Mouse (Mus musculus) neural tube, embryonic 14.5 days (tissue): ENCODE measurements around the gene Lrfn2. TPM values are rescaled to one million over a fixed set of nuclear protein-coding genes. Genes with fewer than 3 reads are reported as not detected.

Experiments
- ATAC-seq: fragments of 200-750 bp; cut with Nextera tagmentation; 2 replicates; pipeline ENCODE4 v1.8.0; 2017; ENCODE audit warnings: low read depth, mild to moderate bottlenecking, moderate TSS enrichment, moderate library complexity
- H3K27ac ChIP-seq: fragments of 300-500 bp; sonication (generic); 2 replicates; pipeline ENCODE4 v1.5.1; 2014; ENCODE audit warnings: low read depth, mild to moderate bottlenecking, control low read depth, low read length, moderate library complexity, mixed read lengths
- H3K27me3 ChIP-seq: fragments of 300-500 bp; sonication (generic); 2 replicates; pipeline ENCODE4 v1.6.1; 2014; ENCODE audit warnings: low read length; ENCODE audit not compliant: control insufficient read depth, insufficient read depth
- H3K36me3 ChIP-seq: fragments of 300-500 bp; sonication (generic); 2 replicates; pipeline ENCODE4 v1.6.1; 2014; ENCODE audit warnings: low read length, mixed read lengths; ENCODE audit not compliant: control insufficient read depth, insufficient read depth
- H3K4me1 ChIP-seq: fragments of 300-500 bp; sonication (generic); 2 replicates; pipeline ENCODE4 v1.6.1; 2014; ENCODE audit warnings: low read length; ENCODE audit not compliant: control insufficient read depth, insufficient read depth
- H3K4me2 ChIP-seq: fragments of 300-500 bp; sonication (generic); 2 replicates; pipeline ENCODE4 v1.6.1; 2014; ENCODE audit warnings: mild to moderate bottlenecking, low read depth, low read length, control low read depth
- H3K4me3 ChIP-seq: fragments of 300-500 bp; sonication (generic); 2 replicates; pipeline ENCODE4 v1.5.1; 2014; ENCODE audit warnings: low read depth, low read length, control low read depth, mixed read lengths
- H3K9ac ChIP-seq: fragments of 300-500 bp; sonication (generic); replicated peaks from 2 replicates; pipeline ENCODE4 v1.6.1; 2014; ENCODE audit warnings: low read depth, mild to moderate bottlenecking, control low read depth, low read length, mixed read lengths
- H3K9me3 ChIP-seq: fragments of 300-500 bp; sonication (generic); 2 replicates; pipeline ENCODE4 v1.6.1; 2016; ENCODE audit warnings: low read length; ENCODE audit not compliant: control insufficient read depth
- WGBS: fragments of 180-500 bp; shearing (Covaris S2); extraction: QIAGEN DNeasy Blood & Tissue Kit; methylation state at CpG from one replicate; pipeline ENCODE4 v1.1.7; 2014; 5-methylcytosine and 5-hydroxymethylcytosine counted together
- polyA plus RNA-seq: library from polyadenylated mRNA; unstranded; fragments of >200 nt; fragmentation: Nextera tagmentation; extraction: Ambion mirVana; gene quantifications from 2 replicates; pipeline ENCODE4 v1.2.1, GENCODE M21; 2014

Gene Lrfn2
- polyA plus RNA-seq, 1 experiment from 2014 or later = 9.8 TPM

- Histone ChIP-seq H3K9me3 (no peaks in the 10 kb centered on the region), H3K9ac (no peak overlapping the region), H3K27ac (no peak overlapping the region), H3K4me1 (0 out of 2 replicates have a peak, but pooled peaks cover 4% of the 10 kb centered on the region), H3K27me3 (no peaks in the 10 kb centered on the region), H3K36me3 (no peaks in the 10 kb centered on the region), H3K4me2 (no peak overlapping the region), H3K4me3 (no peak overlapping the region)
- 83% methylated on average over 8 of the region's 8 CpGs for WGBS
- no peak for ATAC-seq
Measured at GRCm38 (mm10) chr17:49037163-49037950, 105.2 kb downstream of the Lrfn2 start.

DNA sequence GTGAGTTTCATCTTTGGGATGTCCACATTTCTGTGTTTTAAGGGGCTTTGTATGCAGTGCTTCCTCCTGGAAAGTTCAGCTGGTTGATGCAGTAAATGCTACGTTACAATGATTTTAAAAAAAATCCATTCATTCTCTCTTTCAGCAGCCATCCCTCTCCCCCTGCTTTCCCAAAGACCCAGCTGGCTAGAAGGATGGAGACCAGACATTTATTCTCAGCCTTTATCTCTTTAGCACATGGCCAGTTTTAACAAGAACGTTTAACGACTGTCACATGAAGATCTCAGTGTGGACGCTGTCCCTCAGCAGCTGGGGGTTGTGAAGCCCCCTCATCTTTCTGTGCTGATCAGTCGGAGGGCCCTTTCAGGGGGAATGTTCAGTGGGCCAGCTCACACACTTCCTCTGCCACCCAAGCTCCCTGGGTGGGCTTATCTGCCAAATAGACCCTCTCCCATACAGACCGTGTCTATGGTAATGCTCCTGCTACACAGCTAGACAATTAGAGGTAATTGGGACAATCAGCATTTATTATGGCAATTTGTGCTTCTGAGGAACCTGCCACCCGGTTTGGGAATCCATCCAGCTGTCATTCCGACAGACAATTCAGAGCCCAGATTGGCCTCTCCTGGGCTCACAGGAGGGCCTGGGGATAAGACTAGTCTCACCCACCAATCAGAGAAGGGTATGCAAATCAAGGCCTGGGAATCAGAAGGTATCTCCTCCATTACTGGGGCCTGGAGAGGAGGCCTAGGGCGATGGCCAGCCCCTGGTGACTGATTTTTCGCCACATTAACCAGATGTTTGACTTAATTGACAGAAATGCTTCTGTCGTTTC lies 111.8 kb downstream of the Lrfn2 start:
- H3K4me1 ChIP-seq = peaks cover 13% of the 10 kb centered on the region; the same call in 1 of the 2 replicates
- no peak overlapping the region for H3K4me2 ChIP-seq
- H3K27me3 ChIP-seq = no peaks in the 10 kb centered on the region
- H3K4me3 ChIP-seq = no peak overlapping the region
- no peaks in the 10 kb centered on the region for H3K9me3 ChIP-seq
- H3K9ac ChIP-seq = no peak overlapping the region
- 4% methylated on average over 11 of the region's 11 CpGs for WGBS
- no peaks in the 10 kb centered on the region for H3K36me3 ChIP-seq
- peak; percentile 94 for ATAC-seq
- H3K27ac ChIP-seq = peak overlapping the region; percentile 2; the same call in 1 of the 2 replicates

DNA sequence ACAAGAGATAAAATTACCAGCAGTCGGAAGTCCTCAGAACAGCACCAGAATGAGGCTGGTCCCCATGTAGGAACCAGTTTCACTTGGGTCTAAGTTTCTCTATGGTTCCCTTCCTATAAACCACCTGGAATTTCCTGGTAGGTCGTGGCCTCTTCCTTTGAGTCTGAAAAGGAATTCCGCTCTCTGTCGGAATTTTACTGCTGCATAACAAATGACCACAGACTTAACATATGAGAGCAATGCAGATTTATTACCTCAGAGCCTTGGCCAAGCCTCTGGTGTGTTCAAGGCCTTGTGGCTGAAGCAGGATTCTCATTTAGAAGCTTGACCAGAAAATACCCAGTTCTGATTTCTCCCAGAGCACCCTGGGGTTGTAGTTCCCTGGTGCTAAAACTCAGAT lies 115.7 kb downstream of the Lrfn2 start:
- Histone ChIP-seq H3K9me3 (no peaks in the 10 kb centered on the region), H3K4me2 (no peak overlapping the region)
- 28% methylated on average over 4 of the region's 4 CpGs for WGBS

DNA sequence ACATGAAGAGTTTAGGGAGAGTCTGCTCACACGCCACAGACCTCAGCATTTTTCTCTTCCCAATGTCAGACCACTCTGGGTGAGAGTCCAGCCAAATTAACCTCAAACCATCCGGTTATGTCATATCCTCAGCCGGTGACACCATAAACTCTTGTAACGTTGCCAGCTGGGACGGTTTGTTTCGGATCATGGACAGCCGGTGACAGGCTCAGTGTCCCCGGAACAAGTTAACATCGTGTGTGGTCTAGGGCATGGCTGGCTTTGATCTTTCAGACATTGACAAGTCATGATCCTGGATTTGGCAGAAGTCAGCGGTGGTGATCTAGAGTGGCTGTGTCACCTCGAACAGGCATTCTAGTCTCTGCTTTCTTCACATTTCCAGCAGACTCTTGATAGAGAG lies 119.1 kb downstream of the Lrfn2 start:
- Histone ChIP-seq H3K9ac (no peak overlapping the region), H3K4me1 (no peaks in the 10 kb centered on the region), H3K27ac (no peak overlapping the region), H3K9me3 (no peaks in the 10 kb centered on the region), H3K27me3 (no peaks in the 10 kb centered on the region), H3K4me3 (no peak overlapping the region), H3K4me2 (no peak overlapping the region), H3K36me3 (no peaks in the 10 kb centered on the region)
- 90% methylated on average over 11 of the region's 11 CpGs for WGBS
- ATAC-seq = no peak

More for the DNA sequence above, 115.7 kb downstream of the Lrfn2 start:
- Histone ChIP-seq H3K9ac (no peak overlapping the region), H3K4me3 (no peak overlapping the region), H3K36me3 (no peaks in the 10 kb centered on the region), H3K27me3 (no peaks in the 10 kb centered on the region), H3K4me1 (peaks cover 13% of the 10 kb centered on the region; the same call in 1 of the 2 replicates), H3K27ac (no peak overlapping the region)
- ATAC-seq = no peak

GRCm38 (mm10) chr17:49061141-49061540 lies 129.0 kb downstream of the Lrfn2 start:
- 91% methylated on average over 8 of the region's 8 CpGs for WGBS
- no peaks in the 10 kb centered on the region for H3K9me3 ChIP-seq
- H3K4me3 ChIP-seq = no peak overlapping the region
- no peak overlapping the region for H3K9ac ChIP-seq
- H3K4me1 ChIP-seq = 0 out of 2 replicates have a peak, but pooled peaks cover 5% of the 10 kb centered on the region
- H3K36me3 ChIP-seq = no peaks in the 10 kb centered on the region
- ATAC-seq = no peak
- H3K27ac ChIP-seq = no peak overlapping the region
- no peak overlapping the region for H3K4me2 ChIP-seq
- H3K27me3 ChIP-seq = no peaks in the 10 kb centered on the region

- H3K27ac ChIP-seq = no peak overlapping the region; the same call in 1 of the 2 replicates
- 15% methylated on average over 3 of the region's 3 CpGs for WGBS
- H3K4me1 ChIP-seq = 0 out of 2 replicates have a peak, but pooled peaks cover 5% of the 10 kb centered on the region
- no peak overlapping the region for H3K9ac ChIP-seq
- H3K4me3 ChIP-seq = no peak overlapping the region
- ATAC-seq = peak; percentile 55; the same call in 1 of the 2 replicates
- H3K27me3 ChIP-seq = no peaks in the 10 kb centered on the region
- no peaks in the 10 kb centered on the region for H3K36me3 ChIP-seq
- no peaks in the 10 kb centered on the region for H3K9me3 ChIP-seq
- no peak overlapping the region for H3K4me2 ChIP-seq
Measured at GRCm38 (mm10) chr17:49063789-49064188, 131.6 kb downstream of the Lrfn2 start.

- H3K4me2 ChIP-seq = no peak overlapping the region
- H3K4me3 ChIP-seq = no peak overlapping the region
- H3K27me3 ChIP-seq = no peaks in the 10 kb centered on the region
- no peak overlapping the region for H3K9ac ChIP-seq
- WGBS = 64% methylated on average over 8 of the region's 8 CpGs
- 0 out of 2 replicates have a peak, but pooled peaks cover 5% of the 10 kb centered on the region for H3K4me1 ChIP-seq
- no peaks in the 10 kb centered on the region for H3K9me3 ChIP-seq
- no peaks in the 10 kb centered on the region for H3K36me3 ChIP-seq
- no peak overlapping the region for H3K27ac ChIP-seq
- no peak for ATAC-seq
Measured at GRCm38 (mm10) chr17:49064526-49064925, 132.3 kb downstream of the Lrfn2 start.

GRCm38 (mm10) chr17:49065050-49065449 lies 132.9 kb downstream of the Lrfn2 start:
- Histone ChIP-seq H3K36me3 (no peaks in the 10 kb centered on the region), H3K9me3 (no peaks in the 10 kb centered on the region), H3K27me3 (no peaks in the 10 kb centered on the region), H3K4me1 (0 out of 2 replicates have a peak, but pooled peaks cover 5% of the 10 kb centered on the region), H3K4me2 (no peak overlapping the region), H3K9ac (no peak overlapping the region), H3K27ac (no peak overlapping the region), H3K4me3 (no peak overlapping the region)
- WGBS = 94% methylated on average over 3 of the region's 3 CpGs
- ATAC-seq = no peak

DNA sequence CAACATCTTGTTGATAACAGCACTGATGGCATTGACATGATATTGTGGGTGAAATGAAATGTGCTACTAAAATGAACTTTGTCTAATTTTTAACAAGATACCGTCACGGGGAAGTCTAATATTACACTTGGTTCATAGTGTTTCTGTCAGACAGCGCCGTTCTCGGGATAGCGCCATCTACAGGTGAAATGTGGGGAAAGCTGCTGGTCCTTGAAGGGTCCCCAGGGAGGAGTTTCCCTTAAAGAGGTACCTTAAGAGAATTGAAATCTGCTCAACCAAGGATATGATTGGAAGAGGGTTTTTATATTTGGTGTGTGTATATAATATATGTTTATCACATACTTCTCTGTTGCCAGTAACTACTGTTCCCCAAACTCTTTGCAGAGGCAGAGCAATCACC lies 134.6 kb downstream of the Lrfn2 start:
- no peaks in the 10 kb centered on the region for H3K9me3 ChIP-seq
- no peak overlapping the region for H3K9ac ChIP-seq
- H3K27me3 ChIP-seq = no peaks in the 10 kb centered on the region
- ATAC-seq = no peak
- no peak overlapping the region for H3K27ac ChIP-seq
- H3K36me3 ChIP-seq = no peaks in the 10 kb centered on the region
- 72% methylated on average over 6 of the region's 6 CpGs for WGBS
- no peak overlapping the region for H3K4me3 ChIP-seq
- H3K4me2 ChIP-seq = no peak overlapping the region
- 0 out of 2 replicates have a peak, but pooled peaks cover 5% of the 10 kb centered on the region for H3K4me1 ChIP-seq
